In the genomic region with DNA sequence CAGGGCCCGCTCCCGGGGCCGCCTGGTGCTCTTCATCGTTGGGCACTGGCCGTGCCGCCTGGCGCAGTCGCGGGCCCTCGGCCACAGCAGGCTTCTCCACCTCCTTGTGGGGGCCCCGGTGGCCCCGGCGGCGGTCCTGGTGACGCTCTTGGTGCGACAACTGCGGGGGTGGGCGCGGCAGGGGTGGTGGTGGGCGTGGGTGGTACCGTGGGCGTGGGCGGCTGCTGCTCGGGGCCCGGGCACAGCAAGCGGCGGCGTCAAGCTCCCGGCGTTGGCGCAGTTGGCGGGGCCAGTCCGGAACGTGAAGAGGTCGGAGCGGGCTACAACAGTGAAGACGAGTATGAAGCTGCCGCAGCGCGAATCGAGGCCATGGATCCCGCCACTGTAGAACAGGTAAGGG, we compare ENCODE assay signal across 8 mouse cellular contexts. TPM values are rescaled to one million over a fixed set of nuclear protein-coding genes. Genes with fewer than 3 reads are reported as not detected.
DNase-seq lines count a peak whose midpoint lies in the region; ATAC-seq and TF ChIP-seq lines count a peak whose summit lies in the region.

No protein-coding gene starts in this region.

- H3K4me3 ChIP-seq in cortical plate, adult 2 months (ENCODE audit: insufficient read depth, low read length): peak overlapping the region; percentile 64
- H3K4me3 ChIP-seq in hindbrain, embryonic 11.5 days (ENCODE audit: low read depth, low read length): peak overlapping the region; percentile 85
- H3K4me3 ChIP-seq in liver, embryonic 13.5 days (replicated peaks): peak overlapping the region; percentile 86

- ATAC-seq in hindbrain, embryonic 11.5 days (ENCODE audit: low FRiP score): no peak
- no peak for ATAC-seq in liver, embryonic 13.5 days (ENCODE audit: low read depth)

- no peak for TF ChIP-seq POLR2A in cortical plate, adult 2 months (IDR thresholded peaks at IDR 0.05; ENCODE audit: extremely low read depth, insufficient read depth, low read length)

- H3K27me3 ChIP-seq in hindbrain, embryonic 11.5 days (ENCODE audit: control insufficient read depth, insufficient read depth, low read length): no peaks in the 10 kb centered on the region
- no peaks in the 10 kb centered on the region for H3K27me3 ChIP-seq in liver, embryonic 13.5 days

- WGBS in hindbrain, embryonic 11.5 days: 20% methylated on average over 23 of the region's 42 CpGs
- WGBS in liver, embryonic 13.5 days (ENCODE audit: insufficient replicate concordance): 14% methylated on average over 37 of the region's 42 CpGs

- DNase-seq in cerebellum, postnatal 14 days: peak; percentile 26 to 46
- no peak for DNase-seq in cerebellum, adult 11 months
- peak; percentile 10 for DNase-seq in A20 (ENCODE audit: low read depth, low spot score)
- peak; percentile 7 for DNase-seq in hindbrain, embryonic 11.5 days (ENCODE audit: low spot score)
- DNase-seq in liver, embryonic 13.5 days: peak; percentile 24
- peak; percentile 30 for DNase-seq in spleen, adult 12 weeks (ENCODE audit: low spot score)
- DNase-seq in urinary bladder, adult 2 months (ENCODE audit: low spot score): no peak

- peak overlapping the region; percentile 86; the same call in 1 of the 2 replicates for H3K27ac ChIP-seq in cortical plate, adult 2 months (ENCODE audit: insufficient read depth, low read length)
- peak overlapping the region; percentile 68 for H3K27ac ChIP-seq in hindbrain, embryonic 11.5 days (ENCODE audit: low read depth, low read length)
- H3K27ac ChIP-seq in liver, embryonic 13.5 days: peak overlapping the region; percentile 96

- no peaks in the 10 kb centered on the region for H3K9me3 ChIP-seq in hindbrain, embryonic 11.5 days (ENCODE audit: control insufficient read depth, low read length)
- no peaks in the 10 kb centered on the region for H3K9me3 ChIP-seq in liver, embryonic 13.5 days (replicated peaks)

- no peak for TF ChIP-seq CTCF in cortical plate, adult 2 months (IDR thresholded peaks at IDR 0.05; ENCODE audit: extremely low read depth, insufficient read depth, low read length)

- no peaks in the 10 kb centered on the region for H3K36me3 ChIP-seq in hindbrain, embryonic 11.5 days (ENCODE audit: control insufficient read depth, insufficient read depth, low read length)
- peaks cover 24% of the 10 kb centered on the region for H3K36me3 ChIP-seq in liver, embryonic 13.5 days

- H3K4me2 ChIP-seq in hindbrain, embryonic 11.5 days (replicated peaks; ENCODE audit: low read depth, low read length): peak overlapping the region; percentile 60
- peak overlapping the region; percentile 72 for H3K4me2 ChIP-seq in liver, embryonic 13.5 days

- H3K4me1 ChIP-seq in cortical plate, adult 2 months (ENCODE audit: control insufficient read depth, insufficient read depth, low read length): peaks cover 2% of the 10 kb centered on the region; the same call in 1 of the 2 replicates
- H3K4me1 ChIP-seq in hindbrain, embryonic 11.5 days (replicated peaks; ENCODE audit: control insufficient read depth, insufficient read depth, low read length): 0 out of 2 replicates have a peak, but pooled peaks cover 2% of the 10 kb centered on the region
- H3K4me1 ChIP-seq in liver, embryonic 13.5 days (replicated peaks): peaks cover 67% of the 10 kb centered on the region

- peak overlapping the region; percentile 77 for H3K9ac ChIP-seq in hindbrain, embryonic 11.5 days (ENCODE audit: low read depth, low read length)
- peak overlapping the region; percentile 92 for H3K9ac ChIP-seq in liver, embryonic 13.5 days

RNA-seq across cellular contexts. Expression of gene Otud5, which starts 1.2 kb away (rescaled TPM):
- 46.4 and 49.1 TPM in 2 replicates for polyA plus RNA-seq in cortical plate, adult 2 months (2012; rRNA removed)
- 32.4 and 37.5 TPM in 2 replicates for polyA plus RNA-seq in hindbrain, embryonic 11.5 days (2014; fragmentation: Nextera tagmentation; extraction: Ambion mirVana)
- polyA plus RNA-seq in liver, embryonic 13.5 days (2015; fragmentation: Nextera tagmentation; extraction: Ambion mirVana): 33.8 and 35.7 TPM in 2 replicates
- 31.4 and 43.4 TPM in 2 replicates for polyA plus RNA-seq in urinary bladder, adult 2 months (2012; rRNA removed)

RNA-seq across cellular contexts. Expression of gene Kcnd1, which starts 20.2 kb away (rescaled TPM):
- 7.6 and 7.9 TPM in 2 replicates for polyA plus RNA-seq in cortical plate, adult 2 months (2012; rRNA removed)
- polyA plus RNA-seq in hindbrain, embryonic 11.5 days (2014; fragmentation: Nextera tagmentation; extraction: Ambion mirVana): 1.6 and 2.2 TPM in 2 replicates
- polyA plus RNA-seq in liver, embryonic 13.5 days (2015; fragmentation: Nextera tagmentation; extraction: Ambion mirVana): 0.13 and 0.34 TPM in 2 replicates
- 1.7 and 2.4 TPM in 2 replicates for polyA plus RNA-seq in urinary bladder, adult 2 months (2012; rRNA removed)

RNA-seq across cellular contexts. Expression of gene Pim2, which starts 35.7 kb away (rescaled TPM):
- 52.5 and 53.8 TPM in 2 replicates for polyA plus RNA-seq in cortical plate, adult 2 months (2012; rRNA removed)
- 6.4 and 7.1 TPM in 2 replicates for polyA plus RNA-seq in hindbrain, embryonic 11.5 days (2014; fragmentation: Nextera tagmentation; extraction: Ambion mirVana)
- polyA plus RNA-seq in liver, embryonic 13.5 days (2015; fragmentation: Nextera tagmentation; extraction: Ambion mirVana): 2.8 and 4.3 TPM in 2 replicates
- 8.8 and 10.8 TPM in 2 replicates for polyA plus RNA-seq in urinary bladder, adult 2 months (2012; rRNA removed)

RNA-seq across cellular contexts. Expression of gene Slc35a2, which starts 41.5 kb away (rescaled TPM):
- 50.2 and 52.7 TPM in 2 replicates for polyA plus RNA-seq in cortical plate, adult 2 months (2012; rRNA removed)
- 11.5 and 13.3 TPM in 2 replicates for polyA plus RNA-seq in hindbrain, embryonic 11.5 days (2014; fragmentation: Nextera tagmentation; extraction: Ambion mirVana)
- polyA plus RNA-seq in liver, embryonic 13.5 days (2015; fragmentation: Nextera tagmentation; extraction: Ambion mirVana): 17.1 and 17.8 TPM in 2 replicates
- polyA plus RNA-seq in urinary bladder, adult 2 months (2012; rRNA removed): 43.3 and 68.2 TPM in 2 replicates

RNA-seq across cellular contexts. Expression of gene Gripap1, which starts 52.8 kb away (rescaled TPM):
- polyA plus RNA-seq in cortical plate, adult 2 months (2012; rRNA removed): 106 and 115 TPM in 2 replicates
- polyA plus RNA-seq in hindbrain, embryonic 11.5 days (2014; fragmentation: Nextera tagmentation; extraction: Ambion mirVana): 46.1 and 53.6 TPM in 2 replicates
- polyA plus RNA-seq in liver, embryonic 13.5 days (2015; fragmentation: Nextera tagmentation; extraction: Ambion mirVana): 30.6 and 32.3 TPM in 2 replicates
- polyA plus RNA-seq in urinary bladder, adult 2 months (2012; rRNA removed): 49.5 and 53.1 TPM in 2 replicates

Comparison
In these comparisons a context has a peak if more than half of its experiments do, and no peak if none do; other contexts are left out.
1. DNase-seq: peak in cerebellum, postnatal 14 days (2 of 2), A20 (single experiment), hindbrain, embryonic 11.5 days (single experiment), liver, embryonic 13.5 days (single experiment) and spleen, adult 12 weeks (single experiment); none in cerebellum, adult 11 months (single experiment) and urinary bladder, adult 2 months (single experiment).
2. Peak in every context shown above with its lines, with median percentiles within 50 percentile points of each other: H3K27ac ChIP-seq and H3K4me3 ChIP-seq.